Mouse (Mus musculus) right cerebral cortex, postnatal 25 days (tissue): ENCODE measurements around the gene Tiam2.
A peak's percentile ranks its signal among the peaks of the same experiment; 100 is the strongest.

Experiments used
- DNase-seq: peaks from one replicate; pipeline ENCODE4 v3.0.0; 2022

The Tiam2 gene

DNA sequence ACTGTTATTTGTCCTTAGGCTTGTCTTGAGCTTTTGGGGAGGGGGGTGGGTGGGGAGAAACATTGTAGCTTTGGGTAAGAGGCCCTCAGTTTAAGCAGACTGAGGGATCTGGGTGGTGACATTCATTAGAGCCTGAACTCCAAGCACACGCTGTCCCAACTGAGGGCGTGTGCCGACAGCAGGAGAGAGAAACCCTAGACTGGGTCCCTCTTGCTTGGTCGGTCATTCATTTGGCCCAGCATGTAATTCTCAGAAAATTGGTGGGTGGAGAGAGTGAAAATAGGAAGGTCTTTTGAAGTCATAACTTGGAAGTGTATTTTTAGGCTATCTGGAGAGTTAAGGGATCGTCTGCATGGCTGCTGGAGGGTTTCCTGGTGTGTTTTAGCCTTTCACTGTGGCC lies 71.5 kb downstream of the Tiam2 start:
- DNase-seq: no peak

DNA sequence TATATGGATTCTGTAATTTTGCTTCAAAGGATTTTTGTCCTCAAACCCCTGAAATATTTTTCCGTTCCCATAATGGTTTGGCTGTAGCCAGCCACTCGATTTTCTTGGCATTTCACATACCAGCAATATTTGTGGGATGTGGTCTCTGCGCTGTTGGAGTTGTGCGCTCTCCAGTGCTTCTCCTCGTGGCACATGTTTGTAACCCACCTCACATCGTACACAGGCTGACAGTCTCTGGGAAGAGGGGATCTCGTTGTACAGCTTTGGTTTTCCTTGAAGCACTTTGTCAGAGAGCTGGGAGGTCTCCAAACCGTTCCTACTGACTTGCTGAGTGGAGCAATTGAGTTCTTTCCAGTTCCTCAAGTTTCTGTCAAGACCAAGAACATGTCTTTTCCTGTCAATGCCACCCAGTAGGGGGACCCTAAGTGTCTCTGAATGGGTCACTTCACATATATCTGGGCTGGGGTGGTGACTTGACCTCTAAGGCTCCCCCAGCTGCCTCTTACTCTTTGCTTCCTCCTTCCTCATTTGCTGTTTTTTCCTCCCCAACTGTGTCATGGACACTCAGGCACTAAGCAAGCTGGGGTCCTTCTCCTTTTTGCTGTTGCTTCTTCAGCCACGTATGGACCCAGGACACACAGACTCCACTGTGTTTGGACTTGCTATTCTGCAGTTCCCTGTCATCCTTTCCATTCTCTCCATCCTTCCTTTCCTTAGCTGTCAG lies 79.1 kb downstream of the Tiam2 start:
- DNase-seq: no peak

DNA sequence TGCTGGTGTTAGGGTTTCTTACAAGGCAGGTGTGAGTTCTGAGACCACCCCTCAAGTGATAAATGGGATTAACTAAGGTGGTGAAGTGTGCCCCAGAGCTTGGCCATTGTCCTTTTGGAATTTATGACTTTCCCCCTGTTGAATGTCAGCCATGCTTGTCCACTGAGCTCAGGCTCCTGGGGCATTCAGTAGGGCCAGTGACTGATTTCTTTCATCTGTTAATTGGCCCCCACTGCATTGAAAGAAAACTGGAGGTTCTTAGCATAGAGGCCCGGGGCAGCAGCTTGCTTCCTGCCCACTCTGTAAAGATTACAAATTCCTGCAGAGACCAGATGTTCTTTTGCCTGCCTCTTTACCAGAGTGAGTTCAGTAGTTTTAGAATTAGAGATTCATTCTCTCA lies 80.7 kb downstream of the Tiam2 start:
- DNase-seq: no peak

DNA sequence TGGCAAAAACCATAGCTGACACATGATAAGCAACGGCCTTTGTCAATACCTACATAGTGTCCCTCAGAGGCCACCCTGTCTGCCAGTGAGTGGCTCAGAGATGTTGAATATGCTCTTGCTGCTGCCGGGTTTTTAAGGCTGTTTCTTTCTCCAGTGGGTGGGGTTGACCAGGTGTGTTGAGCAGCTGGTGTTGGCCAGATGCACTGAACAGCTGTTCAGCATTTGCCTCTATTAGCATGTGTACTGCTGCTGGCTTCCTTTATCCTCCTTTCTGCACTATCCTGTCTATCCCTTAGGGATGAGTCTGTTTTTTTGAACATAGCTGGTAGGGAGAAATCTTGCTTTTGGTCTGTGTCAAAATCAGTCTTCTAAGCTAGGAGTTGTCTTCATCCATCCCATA lies 83.9 kb downstream of the Tiam2 start:
- DNase-seq: no peak

DNA sequence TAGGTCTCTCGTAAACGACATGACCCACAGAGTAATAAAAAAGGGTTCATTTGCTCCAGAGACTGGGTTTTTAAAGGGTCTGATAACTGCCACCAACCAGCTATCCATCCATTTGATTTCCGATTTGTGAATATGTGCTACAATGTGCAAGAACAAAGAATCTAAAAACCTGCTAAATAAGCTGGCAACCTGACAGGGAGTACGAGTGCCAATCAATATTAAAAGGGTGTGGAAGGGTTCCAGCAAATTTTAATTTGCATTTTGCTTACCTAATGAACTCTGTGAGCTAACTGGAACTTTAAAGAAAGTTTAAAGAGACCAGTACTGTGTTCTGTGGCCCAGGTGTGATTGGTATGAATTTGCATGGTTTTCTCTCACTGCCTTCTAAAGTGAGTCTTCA lies 86.4 kb downstream of the Tiam2 start:
- DNase-seq: no peak

DNA sequence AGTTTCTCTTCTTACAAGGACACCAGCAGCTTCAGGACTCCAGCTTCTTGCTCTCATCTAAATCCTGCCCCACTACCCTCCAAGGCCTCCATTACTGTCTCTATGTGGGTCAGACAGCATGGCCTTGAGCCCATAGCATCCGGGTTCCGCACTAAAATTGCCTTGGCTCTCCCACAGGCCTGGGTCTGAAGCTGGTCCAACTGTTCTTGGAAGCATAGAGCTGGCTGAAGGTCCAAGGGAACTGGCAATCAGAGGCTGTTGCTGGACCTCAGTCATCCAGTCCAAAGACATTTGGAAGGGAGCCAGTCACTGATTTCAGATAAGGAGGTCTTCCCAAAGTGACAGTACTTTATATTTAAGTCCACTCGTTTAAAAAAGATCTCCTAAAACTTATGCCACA lies 89.2 kb downstream of the Tiam2 start:
- no peak for DNase-seq

DNA sequence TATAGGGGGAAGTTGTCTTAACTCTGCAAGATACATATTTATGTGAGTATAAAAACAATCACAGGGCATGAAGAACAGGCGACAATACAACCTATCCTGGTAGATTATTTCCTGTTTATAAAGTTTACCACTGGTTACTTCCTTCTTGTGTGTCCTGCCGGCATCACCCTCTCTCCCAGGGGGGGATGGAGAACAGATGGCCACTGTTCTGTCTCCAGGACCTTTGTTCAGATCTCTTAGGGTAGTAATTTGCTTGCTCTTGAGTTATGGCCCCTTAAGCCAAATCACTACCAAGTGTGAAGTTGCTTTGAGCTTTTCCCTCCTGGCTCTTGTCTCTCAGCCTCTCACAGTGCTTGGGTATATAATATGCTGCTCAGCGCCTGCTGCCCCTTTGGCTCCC lies 90.0 kb downstream of the Tiam2 start:
- no peak for DNase-seq

DNA sequence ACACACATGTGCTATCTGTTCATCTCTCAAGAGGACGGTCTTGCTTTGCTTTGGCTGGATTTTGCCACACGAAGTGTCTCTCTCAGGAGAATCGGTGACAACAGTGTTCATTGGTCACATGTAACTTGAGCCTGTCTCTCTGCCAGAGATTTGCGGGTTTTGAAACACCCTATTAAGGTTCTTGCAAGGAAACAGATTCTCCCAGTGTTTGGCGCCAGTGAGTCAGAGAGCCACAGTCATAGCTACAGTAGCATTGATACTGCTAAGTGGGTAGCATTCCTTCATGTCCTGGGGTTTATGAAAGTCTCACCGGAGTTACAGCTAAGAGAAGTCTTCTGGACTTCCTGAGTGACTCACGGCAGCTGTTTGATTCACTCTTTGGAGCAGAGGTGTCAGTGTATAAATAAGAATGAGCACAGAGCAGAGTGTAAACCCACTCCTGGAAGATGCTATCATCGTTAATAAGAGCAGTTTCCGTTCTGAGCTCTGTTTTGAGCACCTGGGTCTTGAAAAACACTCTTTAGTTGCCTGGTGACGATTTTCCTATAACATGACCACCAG lies 93.1 kb downstream of the Tiam2 start:
- no peak for DNase-seq

DNA sequence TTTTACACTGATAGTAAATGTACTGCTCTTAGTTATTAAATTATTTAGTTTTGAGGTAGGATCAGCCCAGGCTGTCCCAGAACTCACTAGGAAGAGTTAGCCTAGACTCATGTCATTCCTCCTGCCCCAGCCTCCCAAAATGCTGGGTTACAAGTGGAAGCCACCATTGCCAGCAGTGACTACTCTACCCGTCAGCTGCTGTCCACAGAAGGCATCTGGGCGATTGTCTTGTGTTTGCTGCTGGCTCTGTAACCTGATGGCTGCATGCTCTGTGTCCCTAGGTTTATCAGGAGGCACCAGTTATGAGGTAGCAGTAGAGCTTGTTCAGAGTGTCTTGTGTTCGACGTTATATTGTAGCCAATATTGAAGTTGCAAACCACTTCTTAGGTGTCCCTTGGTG lies 93.8 kb downstream of the Tiam2 start:
- no peak for DNase-seq

DNA sequence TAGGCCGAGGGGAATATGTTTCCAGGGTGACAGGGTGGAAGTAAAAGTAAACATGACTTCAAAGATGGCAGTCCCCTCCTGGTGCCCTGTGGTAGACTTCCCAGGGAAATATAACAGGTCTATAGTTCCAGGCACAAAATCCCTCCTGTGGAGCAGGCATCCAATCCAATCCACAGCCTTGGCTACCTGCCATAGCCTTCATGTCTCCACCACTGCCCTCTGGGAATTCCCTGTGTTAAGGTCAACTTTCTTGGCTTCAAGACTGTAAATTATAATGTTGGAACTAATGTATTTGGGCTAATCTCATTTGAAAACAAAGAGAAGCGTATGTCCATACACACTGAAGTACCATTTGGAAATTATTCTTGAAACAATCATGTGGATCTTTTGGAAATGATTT lies 97.0 kb downstream of the Tiam2 start:
- no peak for DNase-seq

DNA sequence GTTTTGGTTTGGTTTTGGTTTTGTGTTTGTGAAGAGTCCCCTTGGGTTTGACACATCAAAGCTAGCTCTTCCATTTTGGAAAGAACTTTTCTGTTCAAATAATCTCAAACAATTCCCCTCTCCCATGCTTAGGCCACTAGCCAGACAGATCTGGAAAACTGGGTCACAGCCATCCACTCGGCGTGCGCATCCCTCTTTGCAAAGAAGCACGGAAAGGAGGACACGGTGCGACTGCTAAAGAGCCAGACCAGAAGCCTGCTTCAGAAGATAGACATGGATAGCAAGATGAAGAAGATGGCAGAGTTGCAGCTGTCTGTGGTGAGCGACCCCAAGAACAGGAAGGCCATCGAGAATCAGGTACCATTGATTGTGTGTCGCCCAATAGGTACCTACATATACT lies 102.3 kb downstream of the Tiam2 start:
- no peak for DNase-seq

DNA sequence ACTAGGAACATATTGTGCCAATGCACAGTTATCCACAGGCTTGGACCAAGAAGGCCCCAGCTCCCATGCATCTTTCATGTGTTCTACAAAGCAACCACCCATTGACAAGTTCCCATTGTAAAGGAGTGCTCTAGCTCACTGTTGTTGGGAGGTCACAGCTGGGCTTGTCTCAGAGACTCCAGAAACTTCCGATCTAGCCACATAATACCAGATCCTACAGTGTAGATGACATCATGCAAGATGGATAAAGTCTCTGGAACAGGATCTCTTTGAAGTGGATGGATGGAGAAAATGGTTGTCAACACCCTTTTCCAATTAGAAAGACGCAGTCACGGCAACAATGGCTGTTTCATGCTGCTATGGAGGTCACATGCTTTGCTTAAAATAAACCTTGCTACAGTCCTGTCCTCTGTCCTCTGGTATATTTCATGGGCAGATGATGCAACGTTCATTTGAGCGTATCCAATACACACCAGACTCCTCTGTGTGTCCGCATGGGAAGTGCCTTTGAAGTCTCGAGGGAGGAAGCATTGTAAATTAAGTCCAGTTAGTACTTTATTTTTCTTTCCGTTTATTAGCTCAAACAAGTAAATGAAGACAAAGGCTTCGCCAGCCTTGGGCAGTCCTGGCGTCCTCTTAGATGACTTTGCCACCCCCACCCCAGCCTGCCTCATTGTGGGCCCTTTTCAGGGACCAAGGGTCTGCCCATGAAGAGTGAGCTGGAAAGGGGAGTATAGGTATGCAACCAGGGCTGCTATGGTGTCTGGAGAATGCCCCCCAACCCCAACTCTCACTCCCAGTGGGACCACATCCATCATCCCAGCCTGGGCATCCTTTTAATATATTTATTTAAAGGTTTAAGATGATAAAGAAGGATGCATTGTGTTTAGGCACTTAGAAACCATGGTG lies 106.5 kb downstream of the Tiam2 start:
- no peak for DNase-seq

DNA sequence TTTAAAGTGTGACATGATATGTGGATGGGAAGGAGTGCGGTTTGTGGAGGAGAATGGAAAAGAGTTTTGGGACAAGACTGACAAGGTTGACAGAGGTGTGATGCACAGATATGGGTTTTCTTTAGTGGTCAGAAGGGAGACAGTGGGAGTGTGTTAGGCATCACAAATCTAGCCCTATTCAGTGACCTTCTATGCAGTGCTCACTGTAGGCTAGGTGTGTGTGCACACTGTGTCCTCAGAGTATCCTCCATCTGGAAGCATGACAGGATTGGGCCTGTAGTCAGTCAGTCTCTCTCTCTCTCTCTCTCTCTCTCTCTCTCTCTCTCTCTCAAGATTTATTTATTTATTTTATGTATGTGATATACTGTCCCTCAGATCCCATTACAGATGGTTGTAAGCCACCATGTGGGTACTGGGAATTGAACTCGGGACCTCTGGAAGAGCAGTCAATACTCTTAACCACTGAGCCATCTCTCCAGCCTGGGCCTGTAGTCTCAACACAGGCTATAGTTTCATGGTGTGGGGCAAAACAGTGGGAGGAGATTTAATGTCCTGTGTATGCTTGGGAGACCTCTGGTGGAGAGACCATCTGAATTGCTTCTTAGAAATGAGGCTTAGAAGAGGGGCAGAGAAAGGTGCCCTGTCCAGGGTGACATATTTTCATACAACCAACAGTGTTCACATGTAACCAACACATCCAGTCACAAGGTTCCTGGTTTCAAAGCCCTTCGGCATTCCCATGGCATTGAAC lies 107.3 kb downstream of the Tiam2 start:
- no peak for DNase-seq

DNA sequence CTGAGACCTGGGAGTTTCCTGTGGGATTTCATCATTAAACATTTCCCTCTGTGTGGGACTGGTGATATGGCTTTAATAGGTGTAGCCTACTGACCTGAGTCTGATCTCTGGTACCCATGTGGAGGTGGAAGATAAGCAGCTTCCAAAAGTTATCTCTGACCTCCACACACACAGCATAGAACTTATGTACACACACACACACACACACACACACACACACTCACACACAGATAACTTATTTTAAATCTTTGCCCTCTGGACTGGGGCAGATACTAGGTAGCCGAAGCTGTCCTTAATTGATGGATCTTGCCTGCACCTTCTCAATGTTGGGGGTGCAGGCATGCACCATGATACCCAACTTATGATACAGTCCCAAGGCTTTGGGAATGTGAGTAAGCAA lies 108.9 kb downstream of the Tiam2 start:
- DNase-seq: no peak

DNA sequence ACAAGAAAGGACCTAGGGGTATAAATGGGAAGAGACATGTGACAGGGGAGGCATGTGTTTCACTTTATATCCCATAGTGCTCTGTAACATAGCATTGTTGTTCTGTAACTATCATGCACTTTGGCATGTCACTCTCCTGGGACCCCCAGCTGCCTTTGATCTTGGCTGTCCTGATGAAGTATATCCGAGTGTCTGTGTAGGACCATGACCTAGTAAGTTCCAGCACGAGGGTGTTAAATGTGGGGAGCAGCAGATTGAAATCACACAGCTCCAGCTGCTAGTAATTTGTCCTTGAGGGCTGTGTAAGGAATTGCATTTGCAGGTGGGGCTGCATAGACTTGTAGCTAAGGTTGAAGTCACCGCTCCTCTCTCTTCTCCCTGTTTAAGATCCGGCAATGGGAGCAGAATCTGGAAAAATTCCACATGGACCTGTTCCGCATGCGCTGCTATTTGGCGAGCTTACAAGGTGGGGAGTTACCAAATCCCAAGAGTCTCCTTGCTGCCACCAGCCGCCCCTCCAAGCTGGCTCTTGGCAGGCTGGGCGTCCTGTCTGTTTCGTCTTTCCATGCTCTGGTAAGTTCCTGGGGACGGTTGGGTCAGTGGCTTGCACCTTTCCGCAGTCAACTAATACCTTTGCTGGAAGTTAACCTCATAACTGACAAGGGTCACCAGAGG lies 110.6 kb downstream of the Tiam2 start:
- DNase-seq: no peak

DNA sequence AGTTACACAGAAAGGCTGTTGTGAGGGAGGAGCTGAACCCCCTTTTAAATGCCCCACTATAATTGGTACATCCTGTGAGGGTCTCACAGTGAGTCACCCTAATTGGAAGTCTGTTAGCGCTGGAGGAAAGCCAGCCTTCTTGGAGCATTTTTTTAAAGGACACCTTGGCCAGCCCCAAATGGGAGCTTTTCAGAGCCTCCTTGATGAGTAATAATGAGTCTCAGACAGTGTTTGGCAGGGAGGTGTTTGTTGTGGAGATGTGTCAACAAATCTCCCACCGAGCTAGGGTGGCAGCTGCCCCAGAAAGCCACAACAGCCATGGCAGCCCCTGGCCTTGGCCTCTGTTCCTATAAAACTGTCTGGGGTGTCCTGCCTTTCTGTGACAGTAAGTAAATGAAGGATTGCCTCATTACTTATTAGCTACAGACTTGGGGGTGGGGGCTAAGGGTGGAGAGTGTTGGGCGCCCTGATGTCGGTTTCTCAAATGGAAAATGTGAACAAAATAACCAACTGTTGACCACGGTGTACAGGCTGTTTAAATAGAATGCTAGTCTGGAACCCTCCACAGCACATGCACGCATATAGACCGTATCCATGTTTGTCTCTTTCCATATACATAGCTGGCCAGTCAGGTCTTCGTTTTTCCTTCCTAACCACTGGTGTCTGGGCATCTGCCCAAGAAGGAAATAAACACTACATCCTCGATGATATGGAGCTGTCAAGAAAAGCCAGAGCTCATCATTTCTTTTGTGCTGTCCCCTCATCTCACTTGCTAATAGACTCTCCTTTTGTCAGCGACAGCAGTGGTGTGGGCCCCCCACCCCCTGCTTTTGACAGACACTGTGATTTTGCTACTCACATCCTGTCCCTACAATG lies 116.4 kb downstream of the Tiam2 start:
- DNase-seq: no peak

DNA sequence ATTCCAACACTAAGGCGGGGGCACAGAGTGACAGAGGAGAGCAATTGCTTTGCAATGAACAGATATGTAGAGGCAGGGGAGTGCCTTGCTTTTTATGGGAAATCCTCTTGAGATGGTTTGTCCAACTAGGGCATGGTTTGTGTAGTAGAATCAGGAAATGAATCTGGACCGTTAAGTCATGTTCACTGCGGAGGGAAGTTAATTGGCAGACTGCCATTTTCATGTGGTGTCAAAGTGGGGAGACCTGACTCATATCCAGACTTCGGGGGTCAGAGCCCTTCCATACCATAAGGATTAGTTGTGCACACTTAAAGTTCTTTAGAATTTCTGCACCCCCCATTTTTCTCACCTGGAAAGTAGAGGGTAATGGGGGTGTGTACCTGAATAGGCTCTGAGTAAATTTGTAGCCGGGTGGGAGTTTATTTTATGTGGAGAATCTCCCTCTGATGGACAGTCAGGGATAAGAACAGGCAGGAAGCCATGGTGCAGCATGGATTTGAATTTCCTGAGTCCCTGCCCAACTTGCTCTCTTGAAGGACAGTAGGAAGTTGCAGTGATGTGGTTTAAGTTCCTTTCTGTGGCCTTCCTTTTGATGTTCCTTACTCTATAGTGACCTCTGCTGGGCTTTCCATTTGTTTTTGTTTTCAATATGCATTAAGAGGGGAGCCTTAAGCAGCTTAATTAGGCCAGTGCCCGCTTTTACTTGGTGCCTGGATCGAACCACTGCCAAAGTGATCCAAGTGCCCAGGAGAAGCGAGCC lies 120.0 kb downstream of the Tiam2 start:
- no peak for DNase-seq

DNA sequence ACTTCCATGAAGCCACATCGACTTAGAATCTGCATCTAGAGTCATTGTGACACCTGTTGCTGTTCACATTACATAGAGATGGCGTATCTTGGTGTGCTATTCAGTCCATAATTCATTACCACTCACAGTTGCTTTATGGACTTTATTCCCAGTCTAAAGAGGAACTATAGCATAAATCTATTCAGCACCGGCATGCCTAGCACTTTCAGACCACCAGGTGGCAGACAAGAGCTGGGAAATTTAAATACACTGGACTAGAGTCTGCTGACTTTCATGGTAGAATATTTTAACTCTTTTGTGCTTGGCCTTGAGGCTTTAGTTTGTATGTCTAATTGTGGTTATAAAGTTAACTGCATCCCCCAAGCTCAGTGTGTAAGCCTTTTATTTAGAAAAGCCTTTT lies 122.4 kb downstream of the Tiam2 start:
- DNase-seq: peak; percentile 60

DNA sequence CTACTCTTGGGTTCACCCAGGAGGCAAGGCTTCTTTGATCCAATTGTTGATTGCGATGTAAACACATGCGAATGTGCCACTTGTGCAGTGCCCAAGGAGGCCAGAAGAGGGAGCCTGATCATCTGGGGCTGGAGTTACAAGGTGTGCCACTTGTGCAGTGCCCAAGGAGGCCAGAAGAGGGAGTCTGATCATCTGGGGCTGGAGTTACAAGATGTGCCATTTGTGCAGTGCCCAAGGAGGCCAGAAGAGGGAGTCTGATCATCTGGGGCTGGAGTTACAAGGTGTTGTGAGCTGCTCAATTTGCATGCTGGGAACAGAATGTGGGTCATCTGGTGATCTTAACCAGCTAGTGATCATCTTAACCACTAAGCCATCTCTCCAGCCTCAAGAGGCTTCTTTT lies 124.7 kb downstream of the Tiam2 start:
- DNase-seq: no peak

DNA sequence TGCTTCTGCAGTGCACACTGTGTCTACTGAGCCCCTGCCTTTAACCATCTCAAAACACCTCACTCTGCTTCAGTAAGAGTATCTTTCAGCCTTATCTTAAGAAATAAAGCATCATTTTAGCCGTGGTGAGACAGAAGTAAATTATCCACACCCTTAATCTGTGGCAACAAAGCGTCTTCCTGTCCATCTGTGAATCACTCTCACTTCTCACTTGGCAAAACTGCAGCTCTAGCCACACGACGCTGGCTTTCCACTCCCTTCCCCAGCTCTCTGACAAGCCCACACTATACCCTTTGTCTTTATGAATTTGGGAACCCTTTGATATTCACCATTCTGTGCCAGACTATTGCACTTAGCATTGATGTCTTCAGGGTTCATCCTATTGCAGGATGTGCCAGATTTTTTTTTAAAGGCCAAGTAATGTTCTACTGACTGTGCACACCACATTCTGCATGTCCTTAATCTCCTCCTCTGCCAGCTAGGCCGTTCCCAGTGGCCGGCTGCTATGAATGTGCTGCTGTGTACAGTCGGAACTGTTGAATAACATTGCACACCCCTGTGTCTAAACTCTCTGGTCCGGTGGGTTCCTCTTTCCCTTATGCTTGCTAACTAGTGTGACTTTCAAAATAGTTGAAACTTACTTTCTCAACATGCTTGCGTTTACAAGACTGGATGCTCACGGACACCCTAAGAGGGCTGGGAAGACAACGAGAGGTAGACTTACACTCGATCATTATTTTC lies 126.4 kb downstream of the Tiam2 start:
- no peak for DNase-seq
